Mouse (Mus musculus) ES-Bruce4 (cell line): Measurements from ENCODE around the gene Frs3. TPM values are rescaled to one million over a fixed set of nuclear protein-coding genes. Genes with fewer than 3 reads are reported as not detected.

Experiments used
- H3K27ac ChIP-seq: 2 replicates; pipeline ENCODE4 v1.5.1; 2012; ENCODE audit warnings: low read length, inconsistent platforms; ENCODE audit not compliant: insufficient read depth
- H3K27me3 ChIP-seq: 2 replicates; pipeline ENCODE4 v1.6.1; 2012; ENCODE audit warnings: mild to moderate bottlenecking, low read length, inconsistent platforms; ENCODE audit not compliant: control insufficient read depth, poor library complexity, insufficient read depth, severe bottlenecking
- H3K36me3 ChIP-seq: 2 replicates; pipeline ENCODE4 v1.6.1; 2012; ENCODE audit warnings: inconsistent platforms, mild to moderate bottlenecking, low read length, moderate library complexity; ENCODE audit not compliant: control insufficient read depth, poor library complexity, insufficient read depth, severe bottlenecking
- H3K4me1 ChIP-seq: one replicate; pipeline ENCODE4 v1.8.1; 2011; ENCODE audit warnings: low read length; ENCODE audit not compliant: control insufficient read depth, insufficient read depth
- H3K4me3 ChIP-seq: 2 replicates; pipeline ENCODE4 v1.5.1; 2011; ENCODE audit warnings: low read depth, mild to moderate bottlenecking, low read length
- H3K9ac ChIP-seq: 2 replicates; pipeline ENCODE4 v1.6.1; 2012; ENCODE audit warnings: low read depth, mild to moderate bottlenecking, inconsistent platforms; ENCODE audit not compliant: poor library complexity, severe bottlenecking
- H3K9me3 ChIP-seq: replicated peaks from 2 replicates; pipeline ENCODE4 v1.6.1; 2012; ENCODE audit warnings: mild to moderate bottlenecking, low read length, inconsistent platforms; ENCODE audit not compliant: control insufficient read depth, poor library complexity, insufficient read depth, severe bottlenecking
- CTCF ChIP-seq: IDR thresholded peaks from one replicate; pipeline ENCODE4 v1.8.1; 2011; ENCODE audit warnings: low read depth, low read length
- EP300 ChIP-seq: IDR thresholded peaks from 2 replicates; pipeline ENCODE4 v1.6.1; 2011; ENCODE audit warnings: low read depth, low read length; ENCODE audit not compliant: insufficient read depth
- POLR2A ChIP-seq: IDR thresholded peaks from one replicate; pipeline ENCODE4 v1.8.1; 2011; ENCODE audit warnings: low read length; ENCODE audit not compliant: insufficient read depth
- polyA plus RNA-seq: library from polyadenylated mRNA; stranded (reverse); fragments of >200 nt; gene quantifications from 2 replicates; pipeline ENCODE4 v1.2.4, GENCODE M21; 2011; ENCODE audit warnings: low read depth; ENCODE audit not compliant: missing spikeins, insufficient read depth, insufficient read length

Gene Frs3
- polyA plus RNA-seq, 1 experiment = 14.0 TPM

GRCm38 (mm10) chr17:47694503-47695336, 5.9 kb downstream of the Frs3 start, which contains the start of gene Prickle4:
Prickle4 (minus strand) TSS chr17:47694736.
- TF ChIP-seq EP300 (no peak), POLR2A (no peak), CTCF (peak; percentile 72)
- Histone ChIP-seq H3K4me3 (peak within 1 kb of the TSS; percentile 66), H3K4me1 (no peaks in the 10 kb centered on the region), H3K27me3 (no peaks in the 10 kb centered on the region), H3K36me3 (no peaks in the 10 kb centered on the region), H3K27ac (no peak within 1 kb of the TSS), H3K9me3 (no peaks in the 10 kb centered on the region), H3K9ac (peak within 1 kb of the TSS; percentile 91)

- Histone ChIP-seq H3K27ac (no peak overlapping the region), H3K36me3 (no peaks in the 10 kb centered on the region), H3K9me3 (no peaks in the 10 kb centered on the region), H3K4me1 (no peaks in the 10 kb centered on the region), H3K9ac (peak overlapping the region; percentile 91), H3K4me3 (peak overlapping the region; percentile 66), H3K27me3 (no peaks in the 10 kb centered on the region)
- TF ChIP-seq POLR2A (no peak), CTCF (no peak), EP300 (no peak)
Measured at GRCm38 (mm10) chr17:47695337-47695710, 6.5 kb downstream of the Frs3 start.

- Histone ChIP-seq H3K9ac (no peak overlapping the region), H3K9me3 (no peaks in the 10 kb centered on the region), H3K36me3 (no peaks in the 10 kb centered on the region), H3K27ac (no peak overlapping the region), H3K4me1 (no peaks in the 10 kb centered on the region), H3K27me3 (no peaks in the 10 kb centered on the region), H3K4me3 (no peak overlapping the region)
- TF ChIP-seq CTCF = no peak
- TF ChIP-seq EP300 = no peak
- no peak for TF ChIP-seq POLR2A
Measured at GRCm38 (mm10) chr17:47698156-47698555, 9.3 kb downstream of the Frs3 start.

- H3K36me3 ChIP-seq = no peaks in the 10 kb centered on the region
Measured at GRCm38 (mm10) chr17:47699055-47699454, 10.2 kb downstream of the Frs3 start.

GRCm38 (mm10) chr17:47701793-47702192, 13.0 kb downstream of the Frs3 start:
- Histone ChIP-seq H3K9me3 (no peaks in the 10 kb centered on the region), H3K4me1 (peaks cover under 1% of the 10 kb centered on the region), H3K4me3 (no peak overlapping the region), H3K9ac (0 out of 2 replicates have a peak overlapping the region, but pooled peaks have one; percentile 17), H3K27ac (peak overlapping the region; percentile 72), H3K36me3 (no peaks in the 10 kb centered on the region), H3K27me3 (no peaks in the 10 kb centered on the region)
- TF ChIP-seq POLR2A (no peak), CTCF (no peak), EP300 (no peak)

More at GRCm38 (mm10) chr17:47699055-47699454, 10.2 kb downstream of the Frs3 start:
- Histone ChIP-seq H3K27me3 (no peaks in the 10 kb centered on the region), H3K9ac (no peak overlapping the region), H3K4me3 (no peak overlapping the region), H3K27ac (no peak overlapping the region), H3K9me3 (no peaks in the 10 kb centered on the region), H3K4me1 (no peaks in the 10 kb centered on the region)
- TF ChIP-seq POLR2A = no peak
- TF ChIP-seq EP300 = no peak
- no peak for TF ChIP-seq CTCF

- no peaks in the 10 kb centered on the region for H3K9me3 ChIP-seq
- peak overlapping the region; percentile 67 for H3K4me3 ChIP-seq
- no peaks in the 10 kb centered on the region for H3K36me3 ChIP-seq
- no peaks in the 10 kb centered on the region for H3K27me3 ChIP-seq
- TF ChIP-seq CTCF (no peak), EP300 (peak; percentile 92), POLR2A (peak; percentile 17)
- peak overlapping the region; percentile 72 for H3K27ac ChIP-seq
- H3K4me1 ChIP-seq = peaks cover 3% of the 10 kb centered on the region
- peak overlapping the region; percentile 86 for H3K9ac ChIP-seq
Measured at GRCm38 (mm10) chr17:47702548-47703345, 13.9 kb downstream of the Frs3 start.
